Mouse (Mus musculus): ENCODE data around the gene Gnai2.

DNA sequence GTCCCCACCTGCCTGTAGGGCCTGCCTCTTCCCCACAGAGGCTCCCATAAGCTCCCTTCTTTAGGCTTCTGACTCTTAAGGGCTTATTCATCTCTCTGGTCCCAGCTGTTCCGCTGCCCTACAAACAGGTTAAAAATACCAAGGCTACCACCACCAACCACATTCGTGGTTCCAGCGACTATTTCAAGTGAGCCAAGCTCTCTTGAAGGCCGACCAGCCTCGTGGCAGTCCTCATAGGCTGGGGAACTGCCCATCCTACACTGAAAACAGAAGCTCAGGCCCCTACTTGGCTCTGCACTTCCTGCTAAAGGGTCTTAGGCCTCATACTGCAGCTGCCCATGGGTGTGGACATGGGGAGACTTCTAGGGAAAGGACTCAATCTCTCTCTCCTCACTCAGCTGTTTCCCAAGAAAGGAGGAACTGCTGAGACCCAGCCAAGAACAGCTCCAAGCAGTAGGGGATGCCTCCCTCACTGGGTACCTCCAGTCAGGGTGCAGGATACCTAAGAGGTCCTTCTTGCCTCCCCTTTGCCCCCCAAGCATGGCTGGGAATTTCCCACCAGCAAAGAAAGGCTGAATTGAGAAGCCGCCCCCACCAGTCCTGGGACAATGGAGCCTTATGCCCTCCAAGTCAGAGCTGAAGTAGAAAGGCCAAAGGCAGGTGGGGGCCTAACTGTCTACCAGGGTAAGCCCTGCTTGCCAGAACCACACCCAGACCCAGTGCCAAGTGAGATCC is 23.5 kb downstream of the Gnai2 start:
- no peak for TF ChIP-seq CTCF (IDR thresholded peaks at IDR 0.05; ENCODE audit: low read depth)
- no peak for TF ChIP-seq EP300 (IDR thresholded peaks at IDR 0.05; ENCODE audit: low read depth)
